Mouse (Mus musculus): ENCODE measurements around the gene Ddx19b. TPM values are rescaled to one million over a fixed set of nuclear protein-coding genes. Genes with fewer than 3 reads are reported as not detected.
"Not testable (repeated sequence)": the region's sequence is repeated elsewhere in the genome, so short reads cannot be mapped to it uniquely, and the experiment has no call there.

Gene Ddx19b
- 3.4 and 4.0 TPM in 2 replicates for polyA plus RNA-seq (2015; fragmentation: Nextera tagmentation; extraction: Ambion mirVana)

DNA sequence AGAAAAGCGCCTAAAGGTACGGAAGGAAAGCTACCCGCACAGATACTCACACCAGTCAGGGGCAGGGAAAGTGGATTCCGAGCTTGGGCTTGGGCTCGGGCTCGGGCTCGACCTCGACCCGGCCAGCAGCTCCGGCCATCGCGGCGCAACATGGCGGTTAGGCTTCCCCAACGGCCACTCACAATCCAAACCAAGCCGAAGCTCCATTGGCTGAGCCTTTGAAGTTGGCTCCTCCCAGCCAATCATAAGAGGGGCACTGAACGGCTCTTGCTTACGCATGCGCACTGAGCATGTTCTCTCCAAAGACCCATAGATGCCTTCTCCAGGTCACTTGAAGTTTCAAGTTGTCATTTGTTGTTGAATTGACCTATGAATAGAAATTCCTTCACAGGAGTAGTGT lies at the start of gene Ddx19b:
Gene Ddx19b, minus strand, starts transcription at position 180 of the 400 bp plus-strand sequence.
- WGBS (ENCODE audit: insufficient replicate concordance), result 91% methylated on average over 19 of the region's 19 CpGs
- no peak within 1 kb of the TSS for H3K4me2 ChIP-seq

DNA sequence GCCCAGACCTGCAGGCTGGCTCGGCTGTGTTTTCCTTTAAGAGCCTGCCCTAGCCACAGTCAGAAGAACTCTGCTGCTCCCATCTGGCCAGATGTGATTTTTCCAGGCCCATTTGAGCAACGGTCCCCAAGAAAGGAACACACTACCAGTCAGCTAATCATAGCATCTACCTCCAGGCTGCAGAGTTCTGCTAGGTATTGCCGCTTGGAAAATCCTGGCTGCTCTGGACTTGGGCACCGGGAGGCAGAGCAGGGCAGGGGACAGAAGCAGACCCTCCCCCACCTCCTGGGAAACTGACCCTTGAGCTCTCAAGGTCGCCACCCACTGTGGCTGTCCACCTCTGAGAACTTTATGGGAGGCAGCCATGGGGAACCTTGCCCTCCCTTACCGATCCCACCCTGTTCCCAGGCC lies 48.3 kb upstream of the Ddx19b start:
- DNase-seq (no peak), ATAC-seq (ENCODE audit: low read depth) (no peak)
- Histone ChIP-seq H3K9ac (no peak overlapping the region), H3K4me3 (replicated peaks) (no peak overlapping the region), H3K9me3 (replicated peaks) (no peaks in the 10 kb centered on the region), H3K27ac (no peak overlapping the region), H3K27me3 (0 out of 2 replicates have a peak, but pooled peaks cover 2% of the 10 kb centered on the region), H3K36me3 (no peaks in the 10 kb centered on the region), H3K4me1 (replicated peaks) (0 out of 2 replicates have a peak, but pooled peaks cover 3% of the 10 kb centered on the region), H3K4me2 (no peak overlapping the region)
- 34% methylated on average over 6 of the region's 6 CpGs for WGBS (ENCODE audit: insufficient replicate concordance)

More for the DNA sequence above, at the start of gene Ddx19b:
- no peak for ATAC-seq (ENCODE audit: low read depth)
- no peaks in the 10 kb centered on the region for H3K9me3 ChIP-seq (replicated peaks)
- H3K4me1 ChIP-seq (replicated peaks), result peaks cover 53% of the 10 kb centered on the region
- no peak for DNase-seq
- peaks cover 15% of the 10 kb centered on the region for H3K36me3 ChIP-seq
- H3K27me3 ChIP-seq, result no peaks in the 10 kb centered on the region
- H3K27ac ChIP-seq, result no peak within 1 kb of the TSS; the same call in 1 of the 2 replicates
- H3K4me3 ChIP-seq (replicated peaks), result no peak within 1 kb of the TSS
- no peak within 1 kb of the TSS for H3K9ac ChIP-seq

DNA sequence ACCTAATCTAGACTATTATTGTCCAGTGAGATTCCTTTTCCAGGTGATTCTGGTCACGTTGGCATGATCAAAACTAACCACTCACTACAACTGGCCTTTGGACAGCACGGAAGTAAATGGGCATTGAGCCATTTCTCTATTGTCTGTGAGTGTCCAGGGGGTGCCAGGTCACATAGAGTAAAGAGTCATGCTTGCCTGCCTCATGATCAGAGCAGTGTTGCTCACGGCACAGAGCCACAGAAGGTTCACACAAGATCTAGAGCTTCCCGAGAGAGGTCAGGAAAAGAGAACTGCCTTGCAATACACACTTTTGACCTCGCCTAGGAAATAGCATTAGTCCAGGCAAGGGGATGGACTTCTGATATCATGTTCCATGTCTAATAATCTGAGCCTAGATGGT lies 47.9 kb upstream of the Ddx19b start:
- Histone ChIP-seq H3K27ac (no peak overlapping the region), H3K9ac (no peak overlapping the region), H3K27me3 (0 out of 2 replicates have a peak, but pooled peaks cover 2% of the 10 kb centered on the region), H3K4me1 (replicated peaks) (0 out of 2 replicates have a peak, but pooled peaks cover 3% of the 10 kb centered on the region), H3K4me2 (no peak overlapping the region), H3K4me3 (replicated peaks) (no peak overlapping the region), H3K36me3 (no peaks in the 10 kb centered on the region), H3K9me3 (replicated peaks) (no peaks in the 10 kb centered on the region)
- ATAC-seq (ENCODE audit: low read depth) (no peak), DNase-seq (no peak)
- 51% methylated on average over 5 of the region's 5 CpGs for WGBS (ENCODE audit: insufficient replicate concordance)

DNA sequence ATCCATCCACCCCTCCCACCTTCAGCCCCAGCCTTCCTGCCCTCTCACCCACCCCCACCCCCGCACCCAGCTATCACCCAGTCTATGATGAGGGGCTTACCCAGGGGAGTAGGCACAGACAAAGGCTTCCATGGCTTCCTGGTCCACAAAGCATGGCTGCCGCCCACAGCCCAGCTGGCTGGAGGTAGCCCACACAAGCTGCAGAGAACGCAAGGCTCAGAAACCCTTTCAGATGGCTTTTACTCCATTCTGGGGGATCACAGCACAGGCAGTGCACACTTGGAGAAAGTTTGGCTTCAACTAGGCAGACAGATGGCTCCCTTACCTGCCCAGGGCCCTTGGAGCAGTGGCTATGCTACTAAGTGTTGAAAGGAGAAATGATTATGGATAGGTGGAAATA lies 44.4 kb upstream of the Ddx19b start:
- H3K4me2 ChIP-seq, result no peak overlapping the region
- ATAC-seq (ENCODE audit: low read depth) (no peak), DNase-seq (no peak)
- H3K9me3 ChIP-seq (replicated peaks), result peaks cover 5% of the 10 kb centered on the region; the same call in 1 of the 2 replicates
- no peaks in the 10 kb centered on the region for H3K27me3 ChIP-seq
- no peaks in the 10 kb centered on the region for H3K36me3 ChIP-seq
- no peak overlapping the region for H3K27ac ChIP-seq
- 0 out of 2 replicates have a peak, but pooled peaks cover 3% of the 10 kb centered on the region for H3K4me1 ChIP-seq (replicated peaks)
- no peak overlapping the region for H3K4me3 ChIP-seq (replicated peaks)
- 69% methylated on average over 3 of the region's 3 CpGs for WGBS (ENCODE audit: insufficient replicate concordance)
- H3K9ac ChIP-seq, result no peak overlapping the region

DNA sequence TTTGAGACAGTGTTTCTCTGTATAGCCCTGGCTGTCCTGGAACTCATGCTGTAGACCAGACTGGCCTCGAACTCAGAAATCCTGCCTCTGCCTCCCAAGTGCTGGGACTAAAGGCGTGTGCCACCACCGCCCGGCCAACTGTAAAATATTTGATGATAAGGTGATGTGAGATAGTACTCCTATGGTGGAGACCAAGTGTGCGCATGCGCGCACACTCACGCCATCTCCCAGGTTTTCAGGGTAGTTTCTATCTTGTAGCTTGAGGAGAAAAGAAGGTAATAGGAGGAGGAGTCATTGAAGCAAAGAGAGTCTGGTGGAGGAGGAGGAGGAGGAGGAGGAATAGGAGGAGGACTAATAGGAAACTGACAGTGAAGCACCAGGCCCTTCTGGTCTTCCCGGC lies 37.1 kb upstream of the Ddx19b start:
- H3K4me2 ChIP-seq; H3K27ac ChIP-seq; H3K9me3 ChIP-seq (replicated peaks); DNase-seq; H3K9ac ChIP-seq; H3K4me1 ChIP-seq (replicated peaks); H3K36me3 ChIP-seq; ATAC-seq (ENCODE audit: low read depth); H3K27me3 ChIP-seq; H3K4me3 ChIP-seq (replicated peaks): not testable (repeated sequence)
- whole genome bisulfite sequencing (ENCODE audit: insufficient replicate concordance), result 71% methylated on average over 9 of the region's 9 CpGs

DNA sequence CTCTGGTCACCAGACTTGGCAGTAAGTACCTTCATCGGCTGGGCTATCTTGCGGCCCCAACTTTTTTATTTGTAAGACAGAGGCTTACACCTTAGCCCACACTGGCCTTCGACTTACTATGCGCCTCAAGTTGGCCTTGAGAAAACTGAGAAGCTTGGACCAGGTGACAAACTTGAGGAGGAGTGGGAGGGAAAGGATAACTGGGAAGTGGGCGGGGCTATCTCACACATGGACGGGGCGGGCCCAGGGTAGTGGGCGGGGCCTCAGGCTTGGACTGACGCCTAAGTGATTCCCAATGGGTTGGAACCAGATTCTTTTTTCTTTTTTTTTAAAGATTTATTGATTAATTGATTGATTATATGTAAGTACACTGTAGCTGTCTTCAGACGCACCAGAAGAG lies 35.9 kb upstream of the Ddx19b start:
- H3K4me2 ChIP-seq, result no peak overlapping the region
- DNase-seq, result no peak
- H3K4me3 ChIP-seq (replicated peaks), result no peak overlapping the region
- WGBS (ENCODE audit: insufficient replicate concordance), result 34% methylated on average over 10 of the region's 10 CpGs
- no peaks in the 10 kb centered on the region for H3K9me3 ChIP-seq (replicated peaks)
- H3K36me3 ChIP-seq, result no peaks in the 10 kb centered on the region
- peaks cover 2% of the 10 kb centered on the region; the same call in 1 of the 2 replicates for H3K27me3 ChIP-seq
- 0 out of 2 replicates have a peak, but pooled peaks cover 5% of the 10 kb centered on the region for H3K4me1 ChIP-seq (replicated peaks)
- no peak overlapping the region for H3K9ac ChIP-seq
- no peak for ATAC-seq (ENCODE audit: low read depth)
- no peak overlapping the region for H3K27ac ChIP-seq

DNA sequence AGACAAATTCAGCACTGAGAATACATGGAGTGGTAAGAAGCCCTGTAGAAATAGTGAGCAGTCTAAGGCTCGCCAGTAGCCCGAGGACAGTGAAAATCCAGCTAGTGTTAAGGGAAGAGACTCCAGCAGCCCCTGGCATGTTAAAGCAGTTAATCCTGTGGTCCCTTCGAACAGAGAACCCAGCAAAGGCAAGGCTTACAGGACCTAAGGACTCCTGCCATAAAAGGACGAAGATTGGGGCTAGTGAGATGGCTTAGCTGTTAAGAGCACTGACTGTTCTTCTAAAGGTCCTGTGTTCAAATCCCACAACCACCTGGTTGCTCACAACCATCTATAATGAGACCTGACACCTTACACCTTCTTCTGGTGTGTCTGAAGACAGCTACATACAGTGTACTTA lies 34.8 kb upstream of the Ddx19b start:
- no peak for DNase-seq
- no peaks in the 10 kb centered on the region for H3K9me3 ChIP-seq (replicated peaks)
- no peaks in the 10 kb centered on the region for H3K36me3 ChIP-seq
- no peak overlapping the region for H3K9ac ChIP-seq
- no peak for ATAC-seq (ENCODE audit: low read depth)
- H3K27ac ChIP-seq, result no peak overlapping the region
- WGBS (ENCODE audit: insufficient replicate concordance), result 48% methylated on average over 4 of the region's 4 CpGs
- H3K4me2 ChIP-seq, result no peak overlapping the region
- H3K4me1 ChIP-seq (replicated peaks), result peaks cover 16% of the 10 kb centered on the region
- H3K4me3 ChIP-seq (replicated peaks), result no peak overlapping the region
- H3K27me3 ChIP-seq, result peaks cover 2% of the 10 kb centered on the region; the same call in 1 of the 2 replicates

DNA sequence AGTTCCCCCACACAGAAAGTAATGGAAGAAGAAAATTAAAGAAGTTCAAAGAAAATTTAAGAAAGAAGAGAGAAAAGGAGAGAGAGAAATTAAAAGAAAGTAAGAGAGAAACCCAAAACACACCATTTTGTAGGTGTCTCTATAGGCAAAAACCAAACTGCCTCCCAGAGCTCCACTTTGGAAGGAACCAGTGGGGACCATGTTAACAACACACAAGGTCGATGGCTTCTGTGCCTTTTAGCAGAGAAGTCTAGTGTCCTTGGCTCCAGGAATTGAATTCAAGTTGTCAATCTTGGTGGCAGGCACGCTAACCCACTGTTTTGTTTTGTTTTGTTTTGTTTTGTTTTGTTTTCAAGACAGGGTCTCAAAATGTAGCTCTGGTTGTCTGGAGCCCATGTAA lies 31.3 kb upstream of the Ddx19b start:
- peak overlapping the region; percentile 88 for H3K4me2 ChIP-seq
- H3K4me1 ChIP-seq (replicated peaks), result peaks cover 48% of the 10 kb centered on the region
- H3K9me3 ChIP-seq (replicated peaks), result no peaks in the 10 kb centered on the region
- H3K36me3 ChIP-seq, result no peaks in the 10 kb centered on the region
- 0 out of 2 replicates have a peak overlapping the region, but pooled peaks have one; percentile 71 for H3K4me3 ChIP-seq (replicated peaks)
- 61% methylated on average over 2 of the region's 2 CpGs for WGBS (ENCODE audit: insufficient replicate concordance)
- ATAC-seq (ENCODE audit: low read depth), result no peak
- H3K27me3 ChIP-seq, result no peaks in the 10 kb centered on the region; the same call in 1 of the 2 replicates
- no peak overlapping the region for H3K9ac ChIP-seq
- no peak for DNase-seq
- H3K27ac ChIP-seq, result no peak overlapping the region

DNA sequence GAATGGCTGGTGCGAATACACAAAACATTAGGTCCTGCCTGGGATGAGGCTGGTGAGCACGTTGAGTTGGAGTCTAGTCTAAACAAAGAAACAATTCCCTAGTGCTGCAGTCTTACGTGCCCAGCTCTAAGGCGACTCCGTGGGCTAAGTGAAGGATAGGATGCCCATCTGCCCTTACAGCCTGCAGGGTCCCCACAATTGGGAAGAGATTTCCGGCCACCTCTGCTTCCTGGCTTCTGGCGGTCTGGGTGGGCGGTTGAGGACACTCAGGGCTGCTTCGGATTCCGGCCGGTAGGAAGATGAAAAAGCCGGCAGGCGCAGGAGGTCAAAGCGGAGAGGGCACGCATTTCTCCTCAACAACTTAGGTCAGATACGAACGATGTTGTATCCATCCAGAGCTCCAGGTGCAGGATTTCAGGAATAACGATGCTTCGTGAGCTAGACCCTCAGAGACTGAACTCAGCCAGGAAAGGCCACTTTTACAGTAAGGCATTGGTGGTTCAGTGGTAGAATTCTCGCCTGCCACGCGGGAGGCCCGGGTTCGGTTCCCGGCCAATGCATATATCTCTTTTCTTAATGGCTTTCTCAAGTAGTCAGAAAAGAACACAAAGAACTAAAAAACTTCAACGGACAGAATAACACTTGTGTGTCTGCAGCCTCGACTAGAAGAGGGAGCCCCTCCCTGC lies 30.7 kb upstream of the Ddx19b start:
- Histone ChIP-seq H3K36me3 (no peaks in the 10 kb centered on the region; the same call in 1 of the 2 replicates), H3K9ac (peak overlapping the region; percentile 70), H3K27me3 (no peaks in the 10 kb centered on the region; the same call in 1 of the 2 replicates), H3K4me3 (replicated peaks) (peak overlapping the region; percentile 71), H3K4me1 (replicated peaks) (peaks cover 55% of the 10 kb centered on the region), H3K9me3 (replicated peaks) (no peaks in the 10 kb centered on the region), H3K4me2 (peak overlapping the region; percentile 88), H3K27ac (no peak overlapping the region)
- WGBS (ENCODE audit: insufficient replicate concordance), result under 1% methylated on average over 27 of the region's 27 CpGs
- peak; percentile 75 for DNase-seq
- ATAC-seq (ENCODE audit: low read depth), result peak; percentile 84

DNA sequence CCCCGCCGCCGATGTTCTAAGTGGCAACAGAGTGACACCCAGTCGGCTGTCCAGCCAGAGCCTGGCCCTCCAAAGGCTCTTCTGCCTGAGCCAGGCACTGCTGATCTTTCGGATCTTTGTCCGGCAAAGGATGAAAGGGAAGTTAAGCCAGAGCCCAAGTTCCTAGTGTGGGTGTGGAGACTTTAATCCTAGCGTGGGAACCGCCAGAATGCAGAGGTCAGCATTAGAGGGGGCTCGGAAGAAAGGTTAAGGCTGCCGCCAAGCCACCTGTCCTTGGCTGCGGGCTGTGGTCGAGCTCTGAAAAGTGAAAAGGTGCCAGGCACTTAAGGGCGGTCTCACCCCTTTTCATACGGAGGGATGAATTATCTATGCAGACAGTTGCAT lies 30.1 kb upstream of the Ddx19b start:
- Histone ChIP-seq H3K4me2 (peak overlapping the region; percentile 88), H3K4me1 (replicated peaks) (peaks cover 60% of the 10 kb centered on the region), H3K36me3 (no peaks in the 10 kb centered on the region; the same call in 1 of the 2 replicates), H3K9me3 (replicated peaks) (no peaks in the 10 kb centered on the region), H3K4me3 (replicated peaks) (peak overlapping the region; percentile 71), H3K27ac (no peak overlapping the region), H3K27me3 (no peaks in the 10 kb centered on the region; the same call in 1 of the 2 replicates), H3K9ac (peak overlapping the region; percentile 70)
- DNase-seq, result no peak
- under 1% methylated on average over 14 of the region's 14 CpGs for WGBS (ENCODE audit: insufficient replicate concordance)
- no peak for ATAC-seq (ENCODE audit: low read depth)

DNA sequence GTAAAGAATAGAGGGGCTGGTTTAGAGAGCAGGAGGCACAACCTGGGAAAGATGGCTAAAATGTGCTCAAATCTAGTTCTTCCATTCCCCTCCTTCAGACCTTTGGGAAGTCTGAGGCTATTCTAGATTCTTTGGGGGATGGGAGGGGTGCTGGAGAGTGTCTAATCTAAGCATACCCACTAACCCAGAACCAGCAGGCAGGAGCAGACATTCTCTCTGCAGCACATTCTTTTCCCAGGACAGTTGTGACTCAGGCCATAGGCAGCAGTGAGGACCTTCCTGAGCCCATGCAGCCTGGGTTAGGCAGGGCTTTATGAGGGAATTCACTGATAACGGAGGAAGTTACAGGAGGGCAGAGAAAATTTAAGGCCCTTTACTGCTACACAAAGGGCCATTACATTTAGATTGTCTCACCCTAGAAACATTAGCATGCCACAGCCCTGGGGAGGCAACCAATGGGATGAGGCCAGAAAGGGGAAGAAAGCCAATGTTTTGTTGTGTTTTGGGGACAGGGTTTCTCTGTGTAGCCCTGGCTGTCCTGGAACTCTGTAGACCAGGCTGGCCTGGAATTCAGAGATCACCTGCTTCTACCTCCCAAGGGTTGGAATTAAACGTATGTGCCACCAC lies 27.5 kb upstream of the Ddx19b start:
- 49% methylated on average over 2 of the region's 2 CpGs for WGBS (ENCODE audit: insufficient replicate concordance)
- H3K4me2 ChIP-seq, result no peak overlapping the region
- no peak overlapping the region; the same call in 1 of the 2 replicates for H3K9ac ChIP-seq
- no peak for ATAC-seq (ENCODE audit: low read depth)
- peaks cover 78% of the 10 kb centered on the region for H3K4me1 ChIP-seq (replicated peaks)
- H3K4me3 ChIP-seq (replicated peaks), result no peak overlapping the region
- DNase-seq, result no peak
- no peaks in the 10 kb centered on the region for H3K9me3 ChIP-seq (replicated peaks)
- H3K27me3 ChIP-seq, result no peaks in the 10 kb centered on the region
- peaks cover 19% of the 10 kb centered on the region for H3K36me3 ChIP-seq
- H3K27ac ChIP-seq, result no peak overlapping the region

Data from liver, embryonic 13.5 days (tissue).